Mouse (Mus musculus) small intestine, adult 2 months (tissue): Measurements from ENCODE around the gene Zfp286.

ENCODE experiments used
- CTCF ChIP-seq: fragments of 200-500 bp; IDR thresholded peaks from 2 replicates; pipeline ENCODE4 v1.5.1; 2012; ENCODE audit warnings: low read depth, mild to moderate bottlenecking, control low read depth, inconsistent platforms, low read length, moderate library complexity, mixed read lengths; ENCODE audit not compliant: insufficient replicate concordance, insufficient read length; ENCODE audit errors: extremely low read depth
- POLR2A ChIP-seq: fragments of 200-500 bp; IDR thresholded peaks from 2 replicates; pipeline ENCODE4 v1.6.1; 2012; ENCODE audit warnings: low read depth, mild to moderate bottlenecking, control low read depth, inconsistent platforms, low read length, moderate library complexity

DNA sequence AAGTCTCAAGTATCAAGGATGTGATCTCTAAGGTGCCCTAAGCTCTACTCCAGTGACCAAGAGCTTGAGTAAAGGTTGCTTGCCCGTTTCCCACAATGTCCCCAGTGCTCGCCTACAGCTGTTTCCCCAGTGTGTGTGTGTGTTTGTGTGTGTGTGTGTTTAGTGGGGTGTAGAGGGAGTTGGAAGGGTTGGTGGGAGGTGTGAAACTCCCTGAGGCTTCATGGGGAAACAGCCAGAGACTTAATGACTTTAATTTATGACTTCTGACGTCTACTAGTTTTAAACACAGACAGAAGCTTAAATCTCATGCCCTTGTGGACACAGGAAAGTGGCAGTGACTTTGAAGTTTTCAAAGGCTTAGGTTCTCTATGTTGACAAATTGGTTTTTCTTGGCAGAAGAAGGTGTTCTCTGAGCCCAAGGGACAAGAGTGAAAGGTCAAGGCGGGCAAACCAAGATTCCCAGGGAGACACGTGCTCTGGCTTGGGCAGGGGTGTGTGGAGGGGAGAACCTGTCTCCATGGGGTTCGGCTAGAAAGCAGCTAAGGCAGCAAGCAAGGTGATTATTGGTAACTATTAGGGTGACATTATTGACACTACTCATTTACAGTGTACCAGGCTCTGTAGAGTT is 37.0 kb upstream of the Zfp286 start:
- TF ChIP-seq CTCF (no peak), POLR2A (no peak)
